Mouse (Mus musculus): Measurements from ENCODE around the gene Hist2h2ac.

Gene Hist2h2ac

GRCm38 (mm10) chr3:96220765-96221639 is at the start of gene Hist2h2ac, which contains the start of gene Hist2h2be:
Gene Hist2h2ac, minus strand, starts transcription at chr3:96220880.
Gene Hist2h2be, plus strand, starts transcription at chr3:96221119.
- peak; percentile 86 to 89 for DNase-seq

DNA sequence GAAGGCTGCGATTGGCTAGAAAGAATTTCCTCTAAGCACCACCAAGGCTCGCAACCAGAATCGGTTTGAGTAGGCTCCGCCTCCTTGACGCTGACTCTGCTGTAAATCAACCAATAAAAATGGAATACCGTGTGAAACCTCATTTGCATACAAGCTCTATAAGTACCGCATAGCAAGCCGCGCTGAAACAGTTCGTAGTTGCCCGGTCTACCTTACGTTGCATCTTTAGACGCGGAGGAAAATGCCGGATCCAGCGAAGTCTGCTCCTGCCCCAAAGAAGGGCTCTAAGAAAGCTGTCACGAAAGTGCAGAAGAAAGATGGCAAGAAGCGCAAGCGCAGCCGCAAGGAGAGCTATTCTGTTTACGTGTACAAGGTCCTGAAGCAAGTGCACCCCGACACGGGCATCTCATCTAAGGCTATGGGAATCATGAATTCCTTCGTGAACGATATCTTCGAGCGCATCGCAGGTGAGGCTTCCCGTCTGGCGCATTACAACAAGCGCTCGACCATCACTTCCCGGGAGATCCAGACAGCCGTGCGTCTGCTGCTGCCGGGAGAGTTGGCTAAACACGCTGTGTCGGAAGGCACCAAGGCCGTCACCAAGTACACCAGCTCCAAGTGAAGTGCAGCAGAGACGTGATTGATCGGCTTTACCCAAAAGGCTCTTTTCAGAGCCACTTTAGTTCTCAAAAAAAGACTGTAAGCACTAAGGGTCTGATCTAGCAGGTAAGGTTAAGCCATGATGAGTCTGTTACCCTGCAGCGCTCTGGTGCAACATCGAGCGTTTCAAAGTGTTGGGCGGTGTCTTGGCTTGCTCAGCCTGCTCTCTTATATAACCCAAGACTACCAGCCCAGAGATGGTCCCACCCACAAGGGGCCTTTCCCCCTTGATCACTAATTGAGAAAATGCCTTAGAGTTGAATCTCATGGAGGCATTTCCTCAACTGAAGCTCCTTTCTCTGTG is 49.1 kb upstream of the Hist2h2ac start, which contains the start of gene Hist2h2bb:
Gene Hist2h2bb, plus strand, starts transcription at position 242 of the 964 bp plus-strand sequence.
- DNase-seq: peak; percentile 86 to 89

DNA sequence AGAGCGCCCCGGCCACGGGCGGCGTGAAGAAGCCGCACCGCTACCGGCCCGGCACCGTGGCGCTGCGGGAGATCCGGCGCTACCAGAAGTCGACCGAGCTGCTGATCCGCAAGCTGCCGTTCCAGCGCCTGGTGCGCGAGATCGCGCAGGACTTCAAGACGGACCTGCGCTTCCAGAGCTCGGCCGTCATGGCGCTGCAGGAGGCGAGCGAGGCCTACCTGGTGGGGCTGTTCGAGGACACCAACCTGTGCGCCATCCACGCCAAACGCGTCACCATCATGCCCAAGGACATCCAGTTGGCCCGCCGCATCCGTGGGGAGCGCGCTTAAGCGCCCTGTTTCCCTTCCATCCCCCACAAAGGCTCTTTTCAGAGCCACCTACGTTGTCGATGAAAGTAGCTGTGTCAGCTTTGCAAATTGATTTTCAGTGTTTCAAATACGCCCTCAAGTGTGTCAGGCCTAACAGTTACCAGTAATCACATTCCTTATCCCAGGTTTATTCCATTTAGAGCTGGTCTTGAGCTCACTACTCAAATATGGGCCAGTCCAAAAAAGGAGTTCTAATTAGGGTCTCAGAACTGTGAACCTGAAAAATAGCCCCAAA is 48.2 kb upstream of the Hist2h2ac start:
- peak; percentile 51 to 59 for DNase-seq

GRCm38 (mm10) chr3:96268051-96268775 is 47.5 kb upstream of the Hist2h2ac start, which contains the start of gene Hist2h3b:
Gene Hist2h3b, plus strand, starts transcription at chr3:96268654.
- peak; percentile 75 to 79 for DNase-seq

- no peak for DNase-seq
Observed at GRCm38 (mm10) chr3:96267541-96267940, 46.9 kb upstream of the Hist2h2ac start.

GRCm38 (mm10) chr3:96266132-96266710 is 45.5 kb upstream of the Hist2h2ac start:
- DNase-seq: no peak

- DNase-seq: no peak
Observed at GRCm38 (mm10) chr3:96264404-96264949, 43.8 kb upstream of the Hist2h2ac start.

DNA sequence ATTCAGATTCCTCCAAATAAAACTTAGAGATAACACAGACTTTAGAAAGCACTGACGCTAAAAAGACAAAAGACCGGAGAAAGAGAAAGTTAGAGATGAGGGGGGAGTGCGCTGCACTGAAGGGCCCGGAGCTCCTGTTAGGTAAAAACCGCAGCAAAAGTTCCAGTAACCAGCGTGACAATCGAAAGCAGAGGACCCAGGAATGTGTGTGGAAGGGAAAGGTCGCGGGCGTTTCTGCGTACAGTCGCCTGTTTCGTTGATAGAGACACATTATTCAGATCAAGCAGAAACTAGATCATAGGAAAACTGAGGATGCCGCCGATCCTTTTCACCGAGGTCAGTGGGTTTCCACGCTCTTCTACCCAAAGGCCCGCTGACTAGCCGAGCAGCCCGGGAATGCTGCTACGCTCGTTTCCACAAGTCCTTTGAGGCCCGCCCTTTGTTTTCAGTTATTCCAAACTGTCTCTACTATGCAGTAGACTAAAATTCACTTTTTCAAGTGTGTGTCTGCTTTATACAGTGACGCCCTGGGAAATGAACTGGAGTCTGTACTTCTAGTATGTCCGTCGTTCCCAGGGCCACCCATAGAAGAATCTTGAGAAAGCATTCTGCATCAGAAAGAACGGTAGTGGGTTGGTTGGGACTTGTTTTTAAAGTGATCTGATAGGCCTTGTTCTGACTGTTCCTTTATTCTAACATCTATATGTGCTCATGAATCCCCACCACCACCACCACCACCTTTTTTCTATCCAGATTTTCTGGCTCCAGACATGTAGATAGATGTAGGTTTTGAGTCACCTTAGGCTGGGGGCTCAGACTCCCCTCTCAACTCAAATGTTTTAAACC is 43.1 kb upstream of the Hist2h2ac start:
- peak; percentile 66 to 70 for DNase-seq

DNA sequence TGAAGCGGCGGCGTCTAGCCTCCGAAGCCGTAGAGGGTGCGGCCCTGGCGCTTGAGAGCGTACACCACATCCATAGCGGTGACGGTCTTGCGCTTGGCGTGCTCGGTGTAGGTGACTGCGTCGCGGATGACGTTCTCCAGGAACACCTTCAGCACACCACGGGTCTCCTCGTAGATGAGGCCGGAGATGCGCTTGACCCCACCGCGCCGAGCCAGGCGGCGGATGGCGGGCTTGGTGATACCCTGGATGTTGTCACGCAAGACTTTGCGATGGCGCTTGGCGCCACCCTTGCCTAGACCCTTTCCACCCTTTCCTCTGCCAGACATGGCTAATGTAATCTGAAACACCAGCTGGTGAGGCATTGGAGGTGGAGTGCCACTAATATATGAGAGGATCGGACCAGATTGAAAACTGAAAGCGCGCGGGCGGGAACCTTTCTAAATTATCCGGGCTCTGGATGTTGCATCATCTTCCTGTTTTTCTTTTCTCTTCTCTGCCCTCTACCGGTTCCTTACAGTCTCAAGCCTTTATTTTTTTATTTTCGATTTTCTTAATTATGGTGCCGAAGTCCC is 42.4 kb upstream of the Hist2h2ac start, which contains the start of gene Hist2h4:
Gene Hist2h4, minus strand, starts transcription at position 333 of the 572 bp plus-strand sequence.
- peak; percentile 96 to 97 for DNase-seq

- peak; percentile 71 to 75 for DNase-seq
Observed at GRCm38 (mm10) chr3:96262216-96262875, 41.7 kb upstream of the Hist2h2ac start.

DNA sequence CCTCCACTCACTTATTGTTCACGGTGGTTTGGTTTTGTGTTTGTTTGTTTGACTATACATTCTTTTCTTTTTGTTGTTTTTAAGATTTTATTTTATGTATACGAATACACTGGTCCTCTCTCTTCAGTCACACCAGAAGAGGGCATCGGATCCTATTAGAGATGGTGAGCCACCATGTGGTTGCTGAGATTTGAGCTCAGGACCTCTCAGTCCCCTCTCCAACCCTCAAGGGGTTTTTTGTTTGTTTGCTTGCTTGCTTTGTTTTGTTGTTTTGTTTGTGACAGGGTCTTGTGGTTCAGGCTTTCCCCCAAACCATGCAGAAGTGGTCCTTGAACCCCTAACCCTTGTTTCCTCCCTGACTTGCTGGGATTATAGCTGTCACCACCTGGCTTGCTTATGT is 40.9 kb upstream of the Hist2h2ac start:
- peak in 1 of 2 experiments; percentile 22 for DNase-seq

DNA sequence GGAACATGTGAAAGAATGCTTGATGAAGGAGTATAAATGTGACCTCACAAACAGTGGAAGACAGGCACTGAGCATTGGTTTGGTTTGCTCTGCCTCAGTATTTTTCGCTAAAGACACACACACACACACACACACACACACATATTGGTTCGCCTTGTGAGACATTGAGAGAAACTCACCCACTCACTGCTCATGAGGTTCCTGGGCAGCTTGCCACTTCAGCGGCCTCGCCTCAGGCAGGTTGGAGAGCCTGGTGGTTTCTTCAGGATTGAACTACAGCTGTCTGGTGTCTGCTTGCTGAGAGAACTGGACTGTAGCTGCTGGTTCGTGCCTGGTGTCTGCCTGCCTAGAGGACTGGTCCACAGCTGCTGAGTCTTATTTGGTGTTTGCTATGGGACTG is 39.5 kb upstream of the Hist2h2ac start:
- DNase-seq: no peak

GRCm38 (mm10) chr3:96257190-96257589 is 36.5 kb upstream of the Hist2h2ac start:
- DNase-seq: no peak

DNA sequence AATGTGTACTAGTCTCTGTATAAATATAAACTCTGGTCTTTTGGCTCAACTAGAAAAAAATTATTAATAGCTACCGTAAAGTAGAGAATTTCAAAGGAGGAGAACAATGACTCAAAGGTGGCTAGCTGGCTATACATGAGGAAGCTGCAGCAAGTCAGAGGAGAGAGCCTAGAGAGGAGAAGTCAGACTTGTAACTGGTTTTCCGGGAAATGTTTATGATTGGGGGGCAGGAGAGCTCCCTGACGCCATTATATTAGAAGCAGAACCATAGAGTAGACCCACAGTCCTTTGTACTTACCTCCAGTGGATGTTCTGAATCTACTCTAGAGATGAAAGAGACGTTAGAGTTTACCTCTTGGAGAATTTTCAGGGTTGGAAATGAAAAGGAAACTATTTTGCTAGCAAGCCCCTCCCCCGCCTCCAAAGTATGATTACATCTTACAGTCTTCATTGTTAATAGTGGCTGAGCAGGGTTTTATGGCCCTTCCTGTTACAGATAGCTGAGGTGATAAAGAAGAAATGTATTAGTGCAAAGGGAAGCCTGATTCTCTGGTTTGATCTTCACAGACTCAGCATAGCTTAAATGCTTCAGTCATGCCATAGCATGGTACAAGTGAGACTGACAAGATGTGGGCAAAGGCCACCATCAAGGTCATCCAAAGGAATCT is 35.4 kb upstream of the Hist2h2ac start:
- no peak for DNase-seq

- no peak for DNase-seq
Observed at GRCm38 (mm10) chr3:96254683-96255355, 34.1 kb upstream of the Hist2h2ac start.

- DNase-seq: peak; percentile 35 to 42
Observed at GRCm38 (mm10) chr3:96251787-96252186, 31.1 kb upstream of the Hist2h2ac start.

GRCm38 (mm10) chr3:96250890-96251289 is 30.2 kb upstream of the Hist2h2ac start:
- DNase-seq: no peak

- DNase-seq: no peak
Observed at GRCm38 (mm10) chr3:96249034-96249345, 28.3 kb upstream of the Hist2h2ac start.
